Mouse (Mus musculus) kidney, adult 2 months (tissue): Measurements from ENCODE around the gene Rasal1.

ENCODE experiments used
- CTCF ChIP-seq: fragments of 200-500 bp; conservative IDR thresholded peaks from 2 replicates; pipeline ENCODE4 v1.5.1; 2011; ENCODE audit warnings: low read depth, mild to moderate bottlenecking, control low read depth, low read length, moderate library complexity, mixed read lengths; ENCODE audit not compliant: insufficient read depth, insufficient read length
- POLR2A ChIP-seq: fragments of 200-500 bp; IDR thresholded peaks from one replicate; pipeline ENCODE4 v1.6.1; 2011; ENCODE audit warnings: low read depth, low read length, control low read depth

DNA sequence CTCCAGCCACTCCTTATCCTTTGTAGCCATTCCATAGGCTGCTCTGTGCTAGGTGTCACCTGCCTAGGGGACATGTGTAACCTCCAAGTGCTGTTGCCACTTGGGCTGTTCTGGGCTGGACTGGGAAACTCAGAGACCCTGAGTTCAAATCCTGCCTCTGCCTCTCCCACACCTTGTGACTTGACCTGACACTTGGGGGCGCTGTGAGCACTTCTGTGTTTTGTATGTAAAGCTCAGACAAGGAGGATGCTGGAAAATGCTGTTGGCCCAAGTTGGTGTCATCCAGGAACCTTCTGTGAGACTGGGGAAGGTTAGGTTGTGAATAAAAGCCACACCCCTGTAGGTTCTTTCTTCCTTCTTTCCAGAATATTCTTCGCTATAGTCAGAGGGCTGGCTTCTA lies 16.3 kb downstream of the Rasal1 start:
- TF ChIP-seq CTCF (no peak), POLR2A (no peak)
